Mouse (Mus musculus): ENCODE data around the gene Hist2h3b.
A peak's percentile ranks its signal among the peaks of the same experiment; 100 is the strongest.
"Not testable (repeated sequence)": the region's sequence is repeated elsewhere in the genome, so short reads cannot be mapped to it uniquely, and the experiment has no call there.

Hist2h3b gene

GRCm38 (mm10) chr3:96239949-96240798 is 28.3 kb upstream of the Hist2h3b start, which contains the start of gene Hist2h2aa2:
TSS of gene Hist2h2aa2 (minus strand) at chr3:96240276.
- DNase-seq = peak; percentile 97

- no peak for DNase-seq
Observed at GRCm38 (mm10) chr3:96240799-96241197, 27.7 kb upstream of the Hist2h3b start.

GRCm38 (mm10) chr3:96243921-96244572 is 24.4 kb upstream of the Hist2h3b start:
- peak; percentile 21 for DNase-seq

- peak; percentile 90 for DNase-seq
Observed at GRCm38 (mm10) chr3:96245003-96245886, 23.2 kb upstream of the Hist2h3b start, which contains the start of gene Hist2h2aa1. TSS of gene Hist2h2aa1 (plus strand) at chr3:96245497.

- DNase-seq = not testable (repeated sequence)
Observed at GRCm38 (mm10) chr3:96246018-96246417, 22.4 kb upstream of the Hist2h3b start.

- peak; percentile 23 for DNase-seq
Observed at GRCm38 (mm10) chr3:96246427-96246856, 22.0 kb upstream of the Hist2h3b start, which contains the start of gene Hist2h3c1. TSS of gene Hist2h3c1 (plus strand) at chr3:96246685.

- DNase-seq = no peak
Observed at GRCm38 (mm10) chr3:96247356-96248140, 20.9 kb upstream of the Hist2h3b start.

- no peak for DNase-seq
Observed at GRCm38 (mm10) chr3:96248141-96249033, 20.1 kb upstream of the Hist2h3b start.

GRCm38 (mm10) chr3:96249034-96249345 is 19.5 kb upstream of the Hist2h3b start:
- no peak for DNase-seq

GRCm38 (mm10) chr3:96250890-96251289 is 17.6 kb upstream of the Hist2h3b start:
- DNase-seq = no peak

- no peak for DNase-seq
Observed at GRCm38 (mm10) chr3:96251787-96252186, 16.7 kb upstream of the Hist2h3b start.

GRCm38 (mm10) chr3:96254683-96255355 is 13.6 kb upstream of the Hist2h3b start:
- no peak for DNase-seq

GRCm38 (mm10) chr3:96255926-96256593 is 12.4 kb upstream of the Hist2h3b start:
- DNase-seq = no peak

GRCm38 (mm10) chr3:96257190-96257589 is 11.3 kb upstream of the Hist2h3b start:
- DNase-seq = no peak

GRCm38 (mm10) chr3:96260220-96260619 is 8.2 kb upstream of the Hist2h3b start:
- no peak for DNase-seq

- DNase-seq = no peak
Observed at GRCm38 (mm10) chr3:96261623-96262022, 6.8 kb upstream of the Hist2h3b start.

GRCm38 (mm10) chr3:96262216-96262875 is 6.1 kb upstream of the Hist2h3b start:
- DNase-seq = peak; percentile 86

GRCm38 (mm10) chr3:96262979-96263550 is 5.4 kb upstream of the Hist2h3b start, which contains the start of gene Hist2h4:
TSS of gene Hist2h4 (minus strand) at chr3:96263311.
- DNase-seq = peak; percentile 96
